Mouse (Mus musculus) ES-E14 (cell line): ENCODE results near the gene C1qtnf5. TPM values are rescaled to one million over a fixed set of nuclear protein-coding genes. Genes with fewer than 3 reads are reported as not detected.

Source experiments
- DNase-seq: peaks from one replicate; pipeline ENCODE4 v3.0.0-alpha.2; 2013; ENCODE audit warnings: low read depth, low spot score
- H3K27ac ChIP-seq: 2 replicates; pipeline ENCODE4 v1.5.1; 2012; ENCODE audit warnings: low read depth, mild to moderate bottlenecking, low read length, moderate library complexity, mixed read lengths; ENCODE audit not compliant: poor library complexity, insufficient read depth, severe bottlenecking
- H3K36me3 ChIP-seq: 2 replicates; pipeline ENCODE4 v1.6.1; 2012; ENCODE audit warnings: mild to moderate bottlenecking, low read length, moderate library complexity, mixed read lengths; ENCODE audit not compliant: control insufficient read depth, poor library complexity, insufficient read depth, severe bottlenecking
- H3K4me1 ChIP-seq, 2 experiments: fragments of 150-350 bp in 1 of 2; sonication (generic) in 1 of 2; 2 replicates each; pipeline ENCODE4 v1.6.1; 2012; ENCODE audit warnings: low read length in 2 of 2, mild to moderate bottlenecking in 1 of 2, mixed read lengths in 1 of 2; ENCODE audit not compliant: control insufficient read depth in 2 of 2, insufficient read depth in 2 of 2, poor library complexity in 1 of 2
- H3K4me3 ChIP-seq, 2 experiments: fragments of 150-350 bp in 1 of 2; sonication (generic) in 1 of 2; 2 replicates each; pipeline ENCODE4 v1.5.1; 2012; ENCODE audit warnings: low read length in 2 of 2, low read depth in 1 of 2, mild to moderate bottlenecking in 1 of 2, mixed read lengths in 1 of 2; ENCODE audit not compliant: insufficient read depth in 1 of 2, poor library complexity in 1 of 2, severe bottlenecking in 1 of 2
- H3K9ac ChIP-seq: 2 replicates; pipeline ENCODE4 v1.6.1; 2012; ENCODE audit warnings: low read depth, mild to moderate bottlenecking, low read length, mixed read lengths; ENCODE audit not compliant: poor library complexity, insufficient read depth, severe bottlenecking
- H3K9me3 ChIP-seq: fragments of 150-350 bp; sonication (generic); 2 replicates; pipeline ENCODE4 v1.6.1; 2012; ENCODE audit warnings: low read depth, mild to moderate bottlenecking, low read length; ENCODE audit not compliant: control insufficient read depth, insufficient read depth
- CHD2 ChIP-seq: IDR thresholded peaks from 2 replicates; pipeline ENCODE4 v1.6.1; 2014; ENCODE audit warnings: mild to moderate bottlenecking, low read depth, low read length, inconsistent platforms
- HCFC1 ChIP-seq: IDR thresholded peaks from 2 replicates; pipeline ENCODE4 v1.6.1; 2012; ENCODE audit warnings: low read length, inconsistent platforms, borderline replicate concordance; ENCODE audit not compliant: insufficient read depth
- MAFK ChIP-seq: IDR thresholded peaks from 2 replicates; pipeline ENCODE4 v1.6.1; 2014; ENCODE audit warnings: mild to moderate bottlenecking, low read depth, low read length, inconsistent platforms; ENCODE audit not compliant: insufficient read depth
- ZC3H11A ChIP-seq: IDR thresholded peaks from 2 replicates; pipeline ENCODE4 v1.6.1; 2012; ENCODE audit warnings: low read depth, mild to moderate bottlenecking, inconsistent platforms, low read length, borderline replicate concordance
- ZNF384 ChIP-seq: IDR thresholded peaks from 2 replicates; pipeline ENCODE4 v1.6.1; 2012; ENCODE audit warnings: low read depth, low read length, inconsistent platforms
- in situ Hi-C, 2 experiments: fragments of 600-800 bp; cut with MboI; formaldehyde crosslinking; loops; one replicate each; pipeline ENCODE4 v1.15.1; 2025; ENCODE audit warnings: low sequenced_read_pairs in 2 of 2, inconsistent platforms in 1 of 2; ENCODE audit not compliant: unreplicated experiment in 2 of 2
- total RNA-seq: library from RNA; depleted of rRNA; stranded (reverse); fragments of 300-350 nt; gene quantifications from 2 replicates; pipeline ENCODE4 v1.2.3, GENCODE M21; 2012

The C1qtnf5 gene
- total RNA-seq, 1 experiment: 1.6 TPM

- in situ Hi-C loops: no loop called here
Measured at GRCm38 (mm10) chr9:44080953-44081352, 26.1 kb upstream of the C1qtnf5 start.

GRCm38 (mm10) chr9:44081581-44081980 is 25.5 kb upstream of the C1qtnf5 start:
- TF ChIP-seq ZNF384 (no peak), CHD2 (no peak), HCFC1 (no peak), MAFK (no peak), ZC3H11A (no peak)
- no peaks in the 10 kb centered on the region for H3K36me3 ChIP-seq
- H3K9me3 ChIP-seq: no peaks in the 10 kb centered on the region
- no peak for DNase-seq
- peaks cover 4 to 8% of the 10 kb centered on the region in 2 experiments; a peak in 2 of 4 replicates for H3K4me1 ChIP-seq
- no peak overlapping the region for H3K27ac ChIP-seq
- no peak overlapping the region for H3K4me3 ChIP-seq
- no peak overlapping the region for H3K9ac ChIP-seq
- in situ Hi-C loops: no loop called here

More at GRCm38 (mm10) chr9:44080953-44081352, 26.1 kb upstream of the C1qtnf5 start:
- H3K9me3 ChIP-seq: no peaks in the 10 kb centered on the region
- no peak overlapping the region for H3K9ac ChIP-seq
- peaks cover 4 to 8% of the 10 kb centered on the region in 2 experiments; a peak in 2 of 4 replicates for H3K4me1 ChIP-seq
- TF ChIP-seq CHD2: no peak
- DNase-seq: no peak
- no peak overlapping the region for H3K4me3 ChIP-seq
- no peak overlapping the region for H3K27ac ChIP-seq
- no peaks in the 10 kb centered on the region for H3K36me3 ChIP-seq

- Histone ChIP-seq H3K9me3 (no peaks in the 10 kb centered on the region), H3K36me3 (no peaks in the 10 kb centered on the region), H3K27ac (no peak overlapping the region), H3K9ac (no peak overlapping the region), H3K4me3 (no peak overlapping the region), H3K4me1 (peaks cover 4 to 11% of the 10 kb centered on the region in 2 experiments; a peak in 2 of 4 replicates)
- in situ Hi-C loops: no loop called here
- DNase-seq: no peak
- TF ChIP-seq ZNF384 (no peak), MAFK (no peak), HCFC1 (no peak), ZC3H11A (no peak), CHD2 (no peak)
Measured at GRCm38 (mm10) chr9:44082266-44082665, 24.8 kb upstream of the C1qtnf5 start.

- Histone ChIP-seq H3K4me1 (peaks cover 4 to 14% of the 10 kb centered on the region in 2 experiments; a peak in 3 of 4 replicates), H3K9me3 (no peaks in the 10 kb centered on the region), H3K27ac (no peak overlapping the region), H3K36me3 (no peaks in the 10 kb centered on the region), H3K4me3 (peak overlapping the region; percentile 80 to 87; a peak in 3 of 4 replicates), H3K9ac (no peak overlapping the region)
- TF ChIP-seq ZC3H11A (no peak), HCFC1 (no peak), CHD2 (no peak), MAFK (no peak), ZNF384 (no peak)
- in situ Hi-C loops: no loop called here
- no peak for DNase-seq
Measured at GRCm38 (mm10) chr9:44083392-44084121, 23.5 kb upstream of the C1qtnf5 start.

GRCm38 (mm10) chr9:44084236-44084635 is 22.8 kb upstream of the C1qtnf5 start:
- Histone ChIP-seq H3K4me1 (peaks cover 4 to 17% of the 10 kb centered on the region in 2 experiments), H3K9me3 (no peaks in the 10 kb centered on the region), H3K36me3 (no peaks in the 10 kb centered on the region), H3K27ac (no peak overlapping the region), H3K4me3 (peak overlapping the region; percentile 80 to 87), H3K9ac (peak overlapping the region; percentile 21)
- no peak for DNase-seq
- TF ChIP-seq ZNF384 (no peak), ZC3H11A (no peak), HCFC1 (no peak), CHD2 (no peak), MAFK (no peak)
- in situ Hi-C loops: no loop called here
